Mouse (Mus musculus) midbrain, embryonic 11.5 days (tissue): ENCODE measurements around the gene Mtr. TPM values are rescaled to one million over a fixed set of nuclear protein-coding genes. Genes with fewer than 3 reads are reported as not detected.
A peak's percentile ranks its signal among the peaks of the same experiment; 100 is the strongest.

Source experiments
- ATAC-seq: fragments of 200-750 bp; cut with Nextera tagmentation; 2 replicates; pipeline ENCODE4 v1.8.0; 2017; ENCODE audit warnings: moderate TSS enrichment, moderate library complexity; ENCODE audit not compliant: low FRiP score
- DNase-seq: peaks from one replicate; pipeline ENCODE4 v3.0.0; 2015; ENCODE audit warnings: low spot score; ENCODE audit errors: missing footprints
- H3K27ac ChIP-seq: fragments of 300-500 bp; sonication (generic); 2 replicates; pipeline ENCODE4 v1.5.1; 2014; ENCODE audit warnings: low read depth, low read length
- H3K27me3 ChIP-seq: fragments of 300-500 bp; sonication (generic); 2 replicates; pipeline ENCODE4 v1.6.1; 2014; ENCODE audit warnings: mild to moderate bottlenecking, low read length, moderate library complexity, mixed read lengths; ENCODE audit not compliant: control insufficient read depth, insufficient read depth
- H3K36me3 ChIP-seq: fragments of 300-500 bp; sonication (generic); 2 replicates; pipeline ENCODE4 v1.6.1; 2014; ENCODE audit warnings: mild to moderate bottlenecking, low read length, moderate library complexity, mixed read lengths; ENCODE audit not compliant: control insufficient read depth, insufficient read depth
- H3K4me1 ChIP-seq: fragments of 300-500 bp; sonication (generic); 2 replicates; pipeline ENCODE4 v1.6.1; 2014; ENCODE audit warnings: low read length; ENCODE audit not compliant: control insufficient read depth, insufficient read depth
- H3K4me2 ChIP-seq: fragments of 300-500 bp; sonication (generic); 2 replicates; pipeline ENCODE4 v1.6.1; 2014; ENCODE audit warnings: mild to moderate bottlenecking, moderate library complexity
- H3K4me3 ChIP-seq: fragments of 300-500 bp; sonication (generic); 2 replicates; pipeline ENCODE4 v1.5.1; 2014; ENCODE audit warnings: low read depth, low read length
- H3K9ac ChIP-seq: fragments of 300-500 bp; sonication (generic); 2 replicates; pipeline ENCODE4 v1.6.1; 2014; ENCODE audit warnings: low read length
- H3K9me3 ChIP-seq: fragments of 300-500 bp; sonication (generic); 2 replicates; pipeline ENCODE4 v1.6.1; 2016; ENCODE audit warnings: low read length; ENCODE audit not compliant: control insufficient read depth
- WGBS: fragments of 180-500 bp; shearing (Covaris S2); extraction: QIAGEN DNeasy Blood & Tissue Kit; methylation state at CpG from one replicate; pipeline ENCODE4 v1.1.7; 2014; 5-methylcytosine and 5-hydroxymethylcytosine counted together
- polyA plus RNA-seq: library from polyadenylated mRNA; unstranded; fragments of >200 nt; fragmentation: Nextera tagmentation; extraction: Ambion mirVana; gene quantifications from 2 replicates; pipeline ENCODE4 v1.2.1, GENCODE M21; 2014

Mtr gene
- polyA plus RNA-seq, 1 experiment from 2014 or later = 13.5 TPM

- H3K9me3 ChIP-seq = no peaks in the 10 kb centered on the region
- no peak overlapping the region for H3K4me3 ChIP-seq
- H3K36me3 ChIP-seq = peaks cover 2% of the 10 kb centered on the region; the same call in 1 of the 2 replicates
- H3K27ac ChIP-seq = no peak overlapping the region
- no peak for DNase-seq
- no peak for ATAC-seq
- peaks cover 4% of the 10 kb centered on the region for H3K4me1 ChIP-seq
- no peaks in the 10 kb centered on the region for H3K27me3 ChIP-seq
- WGBS = 91% methylated on average over 11 of the region's 11 CpGs
- H3K9ac ChIP-seq = no peak overlapping the region
- H3K4me2 ChIP-seq = no peak overlapping the region
Measured at GRCm38 (mm10) chr13:12188804-12189203, 69.1 kb downstream of the Mtr start.

GRCm38 (mm10) chr13:12179481-12179880 lies 78.4 kb downstream of the Mtr start:
- no peaks in the 10 kb centered on the region for H3K4me1 ChIP-seq
- WGBS = 71% methylated on average over 8 of the region's 8 CpGs
- H3K27me3 ChIP-seq = no peaks in the 10 kb centered on the region
- H3K4me2 ChIP-seq = no peak overlapping the region
- ATAC-seq = no peak
- DNase-seq = no peak
- H3K9ac ChIP-seq = no peak overlapping the region
- no peaks in the 10 kb centered on the region for H3K9me3 ChIP-seq
- H3K36me3 ChIP-seq = no peaks in the 10 kb centered on the region
- no peak overlapping the region for H3K4me3 ChIP-seq
- no peak overlapping the region for H3K27ac ChIP-seq

- no peaks in the 10 kb centered on the region for H3K9me3 ChIP-seq
- no peak overlapping the region for H3K4me2 ChIP-seq
- ATAC-seq (no peak), DNase-seq (no peak)
- no peaks in the 10 kb centered on the region for H3K4me1 ChIP-seq
- H3K27me3 ChIP-seq = no peaks in the 10 kb centered on the region
- whole genome bisulfite sequencing = 23% methylated on average over 3 of the region's 3 CpGs
- H3K27ac ChIP-seq = no peak overlapping the region
- no peaks in the 10 kb centered on the region for H3K36me3 ChIP-seq
- no peak overlapping the region for H3K4me3 ChIP-seq
- H3K9ac ChIP-seq = no peak overlapping the region
Measured at GRCm38 (mm10) chr13:12176761-12177160, 81.2 kb downstream of the Mtr start.

DNA sequence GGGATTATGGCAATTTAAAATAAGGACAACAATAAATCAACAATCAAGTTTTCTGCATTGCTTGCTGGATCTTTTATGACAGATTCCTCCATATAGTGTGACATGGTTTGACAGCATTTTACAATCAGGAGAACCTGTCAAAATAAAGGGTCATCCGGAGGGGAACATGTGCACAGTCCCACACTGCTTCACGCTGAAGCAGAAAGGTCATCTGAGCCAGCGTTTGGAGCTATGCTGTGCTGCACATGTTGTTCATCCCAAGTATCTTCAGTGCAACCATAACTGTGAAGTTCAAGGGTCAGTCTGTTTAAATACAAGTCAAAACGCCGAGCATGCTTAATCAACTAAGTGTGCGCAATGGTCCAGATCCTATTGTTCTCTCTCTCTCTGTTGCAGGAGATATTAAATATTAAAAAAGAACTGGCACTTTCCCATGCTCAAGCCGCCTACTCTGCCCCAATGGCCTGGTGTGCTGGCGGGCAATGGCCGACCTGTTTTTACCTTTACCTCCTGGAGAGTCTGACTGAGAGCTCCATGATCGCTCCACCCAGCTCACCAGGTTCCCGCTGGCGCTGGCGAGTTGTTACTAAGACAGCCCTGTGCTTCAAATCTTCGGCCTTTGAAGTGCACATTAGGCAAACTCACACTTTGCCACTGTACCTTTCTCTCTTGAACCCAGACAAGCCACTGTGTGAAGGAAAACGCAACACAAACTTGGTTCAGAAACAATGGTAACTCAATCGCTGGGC lies 81.8 kb downstream of the Mtr start:
- Histone ChIP-seq H3K9ac (no peak overlapping the region), H3K4me2 (no peak overlapping the region), H3K4me1 (no peaks in the 10 kb centered on the region), H3K9me3 (no peaks in the 10 kb centered on the region), H3K27me3 (no peaks in the 10 kb centered on the region), H3K4me3 (no peak overlapping the region), H3K27ac (no peak overlapping the region), H3K36me3 (no peaks in the 10 kb centered on the region)
- ATAC-seq = 0 out of 2 replicates have a peak, but pooled peaks have one; percentile 38
- 39% methylated on average over 16 of the region's 16 CpGs for WGBS
- no peak for DNase-seq

DNA sequence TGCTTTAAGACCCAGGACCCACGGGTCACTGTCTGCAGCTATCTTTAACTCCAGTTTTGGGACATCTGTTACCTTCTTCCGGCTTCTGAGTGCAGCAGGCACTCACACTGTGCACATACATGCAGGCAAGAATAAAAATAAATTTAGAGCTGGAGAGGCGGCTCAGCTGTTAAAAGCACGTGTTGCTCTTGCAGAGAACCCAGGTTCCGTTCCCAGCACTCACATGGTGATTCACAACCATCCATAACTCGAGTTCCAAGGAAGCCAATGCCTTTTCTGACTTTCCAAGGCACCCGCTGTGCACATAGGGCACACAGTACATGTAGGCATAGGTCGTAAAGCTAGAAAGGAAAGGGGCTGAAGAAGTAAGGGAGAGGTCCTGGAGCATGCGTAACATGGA lies 90.6 kb downstream of the Mtr start:
- Histone ChIP-seq H3K27me3 (no peaks in the 10 kb centered on the region), H3K4me3 (no peak overlapping the region), H3K9me3 (no peaks in the 10 kb centered on the region), H3K36me3 (no peaks in the 10 kb centered on the region), H3K27ac (no peak overlapping the region), H3K4me1 (no peaks in the 10 kb centered on the region; the same call in 1 of the 2 replicates), H3K9ac (no peak overlapping the region), H3K4me2 (no peak overlapping the region)
- peak; percentile 17 for DNase-seq
- no peak for ATAC-seq
- WGBS = 85% methylated on average over 9 of the region's 9 CpGs

- peak; percentile 85 for DNase-seq
- H3K27me3 ChIP-seq = no peaks in the 10 kb centered on the region
- no peak overlapping the region for H3K4me3 ChIP-seq
- H3K4me2 ChIP-seq = no peak overlapping the region
- no peak for ATAC-seq
- H3K9me3 ChIP-seq = no peaks in the 10 kb centered on the region
- no peak overlapping the region for H3K27ac ChIP-seq
- H3K36me3 ChIP-seq = no peaks in the 10 kb centered on the region
- WGBS = 18% methylated on average over 6 of the region's 6 CpGs
- no peak overlapping the region for H3K9ac ChIP-seq
- H3K4me1 ChIP-seq = no peaks in the 10 kb centered on the region; the same call in 1 of the 2 replicates
Measured at GRCm38 (mm10) chr13:12166386-12166785, 91.5 kb downstream of the Mtr start.

DNA sequence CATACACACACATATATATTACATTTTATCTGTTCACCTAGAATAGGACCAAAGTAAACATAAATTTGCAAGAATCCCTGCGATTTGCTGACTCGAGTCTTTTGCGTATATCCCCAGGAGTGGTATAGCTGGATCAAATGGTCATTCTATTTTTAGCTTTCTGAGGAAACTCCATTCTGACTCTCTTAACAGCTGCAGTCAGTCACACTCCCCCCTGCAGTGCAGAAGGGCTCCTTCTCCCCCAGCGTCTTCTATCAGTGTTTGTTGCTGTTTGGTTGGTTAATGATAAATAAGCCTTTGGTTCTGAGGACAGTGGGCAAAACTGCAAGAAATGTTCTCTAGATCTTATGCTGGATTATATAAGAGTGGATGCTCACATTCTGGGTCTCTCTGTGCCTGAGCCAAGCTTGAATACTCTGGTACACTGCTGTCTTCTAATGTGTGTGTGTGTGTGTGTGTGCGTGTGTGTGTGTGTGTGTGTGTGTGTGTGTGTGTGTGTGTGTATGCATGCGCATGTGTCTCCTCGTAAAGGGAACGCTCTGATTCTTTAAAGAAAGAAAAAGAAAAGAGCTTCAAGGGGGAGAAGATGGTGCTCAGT lies 92.4 kb downstream of the Mtr start:
- DNase-seq = no peak
- H3K9me3 ChIP-seq = no peaks in the 10 kb centered on the region
- H3K4me1 ChIP-seq = no peaks in the 10 kb centered on the region; the same call in 1 of the 2 replicates
- H3K4me3 ChIP-seq = no peak overlapping the region
- H3K9ac ChIP-seq = no peak overlapping the region
- H3K27me3 ChIP-seq = no peaks in the 10 kb centered on the region
- ATAC-seq = no peak
- no peaks in the 10 kb centered on the region for H3K36me3 ChIP-seq
- no peak overlapping the region for H3K4me2 ChIP-seq
- 74% methylated on average over 8 of the region's 8 CpGs for WGBS
- no peak overlapping the region for H3K27ac ChIP-seq

- Histone ChIP-seq H3K27me3 (no peaks in the 10 kb centered on the region), H3K4me1 (no peaks in the 10 kb centered on the region; the same call in 1 of the 2 replicates), H3K4me2 (no peak overlapping the region), H3K9ac (no peak overlapping the region), H3K9me3 (no peaks in the 10 kb centered on the region), H3K27ac (no peak overlapping the region), H3K36me3 (no peaks in the 10 kb centered on the region), H3K4me3 (no peak overlapping the region)
- no peak for ATAC-seq
- WGBS = 87% methylated on average over 4 of the region's 4 CpGs
- no peak for DNase-seq
Measured at GRCm38 (mm10) chr13:12162457-12162856, 95.5 kb downstream of the Mtr start.

GRCm38 (mm10) chr13:12160121-12160475 lies 97.8 kb downstream of the Mtr start:
- DNase-seq (no peak), ATAC-seq (no peak)
- 97% methylated on average over 3 of the region's 3 CpGs for WGBS
- H3K36me3 ChIP-seq = no peaks in the 10 kb centered on the region
- H3K9ac ChIP-seq = no peak overlapping the region
- no peak overlapping the region for H3K4me3 ChIP-seq
- H3K9me3 ChIP-seq = no peaks in the 10 kb centered on the region
- H3K4me2 ChIP-seq = no peak overlapping the region
- H3K27ac ChIP-seq = no peak overlapping the region
- H3K27me3 ChIP-seq = no peaks in the 10 kb centered on the region
- no peaks in the 10 kb centered on the region for H3K4me1 ChIP-seq
